Comparison of ENCODE assay signal across 8 mouse cellular contexts in genomic region chr7:80803173-80803872, GRCm38 (mm10). TPM values are rescaled to one million over a fixed set of nuclear protein-coding genes. Genes with fewer than 3 reads are reported as not detected.
DNase-seq lines count a peak whose midpoint lies in the region; ATAC-seq lines count a peak whose summit lies in the region.

No protein-coding gene starts in this region.

- no peaks in the 10 kb centered on the region for H3K27me3 ChIP-seq in forebrain, embryonic 15.5 days
- peaks cover 3% of the 10 kb centered on the region; the same call in 1 of the 2 replicates for H3K27me3 ChIP-seq in neural tube, embryonic 14.5 days (ENCODE audit: control insufficient read depth, insufficient read depth, low read length)

- ATAC-seq in forebrain, embryonic 15.5 days (replicated peaks), result peak; percentile 98
- ATAC-seq in neural tube, embryonic 14.5 days (ENCODE audit: low read depth), result peak; percentile 97

- H3K4me3 ChIP-seq in forebrain, embryonic 15.5 days, result peak overlapping the region; percentile 86
- peak overlapping the region; percentile 91 for H3K4me3 ChIP-seq in neural tube, embryonic 14.5 days (ENCODE audit: low read depth, low read length)

- H3K27ac ChIP-seq in forebrain, embryonic 15.5 days (replicated peaks), result peak overlapping the region; percentile 63
- peak overlapping the region; percentile 71 for H3K27ac ChIP-seq in neural tube, embryonic 14.5 days (ENCODE audit: low read depth, low read length)

- WGBS in forebrain, embryonic 15.5 days, result under 1% methylated on average over 31 of the region's 47 CpGs
- WGBS in neural tube, embryonic 14.5 days, result under 1% methylated on average over 41 of the region's 47 CpGs

- peaks cover 10% of the 10 kb centered on the region; the same call in 1 of the 2 replicates for H3K36me3 ChIP-seq in forebrain, embryonic 15.5 days
- peaks cover 5% of the 10 kb centered on the region; the same call in 1 of the 2 replicates for H3K36me3 ChIP-seq in neural tube, embryonic 14.5 days (ENCODE audit: control insufficient read depth, insufficient read depth, low read length)

- peak overlapping the region; percentile 62 for H3K4me2 ChIP-seq in forebrain, embryonic 15.5 days (replicated peaks)
- peak overlapping the region; percentile 77 for H3K4me2 ChIP-seq in neural tube, embryonic 14.5 days (ENCODE audit: low read depth, low read length)

- no peaks in the 10 kb centered on the region for H3K9me3 ChIP-seq in forebrain, embryonic 15.5 days
- no peaks in the 10 kb centered on the region for H3K9me3 ChIP-seq in neural tube, embryonic 14.5 days (ENCODE audit: control insufficient read depth, low read length)

- H3K9ac ChIP-seq in forebrain, embryonic 15.5 days (replicated peaks), result peak overlapping the region; percentile 82
- peak overlapping the region; percentile 76 for H3K9ac ChIP-seq in neural tube, embryonic 14.5 days (replicated peaks; ENCODE audit: low read depth, low read length)

- peaks cover 12% of the 10 kb centered on the region for H3K4me1 ChIP-seq in forebrain, embryonic 15.5 days
- peaks cover 11% of the 10 kb centered on the region; the same call in 1 of the 2 replicates for H3K4me1 ChIP-seq in neural tube, embryonic 14.5 days (ENCODE audit: control insufficient read depth, insufficient read depth, low read length)

- DNase-seq in MEL-GATA-1-ER (ENCODE audit: extremely low read depth, low read depth), result peak; percentile 83
- DNase-seq in cerebellum, adult 18-20 months, result peak; percentile 93 to 96
- peak; percentile 92 for DNase-seq in heart, postnatal 25 days (ENCODE audit: low spot score)
- DNase-seq in layer of hippocampus, adult 18-20 months (ENCODE audit: low spot score in 2 of 2), result peak; percentile 87 to 94
- DNase-seq in lung, adult 18-20 months, result peak; percentile 93 to 96
- DNase-seq in testis, postnatal 14 days (ENCODE audit: low spot score), result peak; percentile 93

- intact Hi-C loops in heart, postnatal 25 days (cut with DNase I), result loop anchor here (2.0 to 5.0 kb wide), 2 partner anchors 44 to 63 kb away; no protein-coding TSS in a partner anchor

RNA-seq across cellular contexts. Expression of gene Iqgap1, which starts 22.5 kb away (rescaled TPM):
- polyA plus RNA-seq in forebrain, embryonic 15.5 days (2015; fragmentation: Nextera tagmentation; extraction: Ambion mirVana), result 21.7 and 23.3 TPM in 2 replicates
- 10 to 100 TPM; 39.8 to 46.7 TPM for total RNA-seq in heart, postnatal 25 days (2021)
- 10 to 100 TPM; 18.1 TPM for total RNA-seq in layer of hippocampus, adult 18-20 months (2021)
- 15.8 and 23.1 TPM in 2 replicates for polyA plus RNA-seq in neural tube, embryonic 14.5 days (2014; fragmentation: Nextera tagmentation; extraction: Ambion mirVana)

RNA-seq across cellular contexts. Expression of gene Zscan2, which starts 57.4 kb away (rescaled TPM):
- polyA plus RNA-seq in forebrain, embryonic 15.5 days (2015; fragmentation: Nextera tagmentation; extraction: Ambion mirVana), result 4.6 and 5.9 TPM in 2 replicates
- total RNA-seq in heart, postnatal 25 days (2021), result 1 to 10 TPM; 5.4 to 6.1 TPM
- 10 to 100 TPM; 14.7 to 16.3 TPM for total RNA-seq in layer of hippocampus, adult 18-20 months (2021)
- 4.5 and 4.9 TPM in 2 replicates for polyA plus RNA-seq in neural tube, embryonic 14.5 days (2014; fragmentation: Nextera tagmentation; extraction: Ambion mirVana)

Comparison
In these comparisons a context has a peak if more than half of its experiments do, and no peak if none do; other contexts are left out.
1. Peak in every context shown above with its lines: DNase-seq, ATAC-seq, H3K4me3 ChIP-seq and H3K27ac ChIP-seq.